In the genomic region with DNA sequence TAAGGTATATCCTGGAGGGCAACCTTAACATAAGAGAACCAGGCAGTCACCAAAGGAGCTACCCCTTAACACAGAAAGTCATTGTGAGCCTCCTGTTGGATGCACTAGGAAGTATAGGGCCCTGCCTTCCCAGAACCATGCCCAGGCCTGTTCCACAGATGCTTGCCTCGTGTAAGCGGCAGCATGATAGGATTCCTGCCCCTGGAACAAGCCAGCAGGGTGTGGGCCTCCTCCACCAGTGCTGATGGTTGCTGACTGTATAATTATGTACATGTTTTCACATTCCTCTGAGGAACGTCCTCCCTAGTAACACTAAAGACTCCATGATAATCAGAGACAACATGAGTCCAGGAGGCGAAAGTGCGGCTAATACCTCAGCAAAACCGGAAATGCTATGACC, we compare ENCODE assay signal across 21 mouse cellular contexts. TPM values are rescaled to one million over a fixed set of nuclear protein-coding genes. Genes with fewer than 3 reads are reported as not detected.
DNase-seq lines count a peak whose midpoint lies in the region; ATAC-seq and TF ChIP-seq lines count a peak whose summit lies in the region.
"Had no signal": no experiment of that assay in that cellular context is flagged by ENCODE, and none has a peak within 500 bp of the region (broad histone marks: within the 10 kb centered on the region; RNA-seq: fewer than 3 reads in every experiment).

No protein-coding gene starts in this region.

- TF ChIP-seq EP300 in ES-Bruce4 (IDR thresholded peaks at IDR 0.05; ENCODE audit: insufficient read depth, low read depth, low read length): 0 out of 2 replicates have a peak, but pooled peaks have one; percentile 43
- no peak for TF ChIP-seq EP300 in stomach, postnatal 0 days (optimal IDR thresholded peaks at IDR 0.05)

- TF ChIP-seq CTCF in ES-Bruce4 (IDR thresholded peaks at IDR 0.05; ENCODE audit: low read depth, low read length): no peak
- TF ChIP-seq CTCF in stomach, postnatal 0 days (IDR thresholded peaks at IDR 0.05; ENCODE audit: low read depth): peak; percentile 25; the same call in 1 of the 2 replicates

- no peak overlapping the region for H3K4me2 ChIP-seq in embryonic facial prominence, embryonic 14.5 days (ENCODE audit: low read depth, low read length)
- no peak overlapping the region for H3K4me2 ChIP-seq in stomach, postnatal 0 days (replicated peaks; ENCODE audit: low read depth)
- H3K4me2 ChIP-seq: embryonic facial prominence, embryonic 12.5 days; forebrain, embryonic 15.5 days; heart, embryonic 12.5 days; hindbrain, embryonic 12.5 days had no signal

- peak; percentile 60 for DNase-seq in ES-CJ7 (ENCODE audit: low read depth, low spot score)
- peak; percentile 74 for DNase-seq in embryonic facial prominence, embryonic 14.5 days (ENCODE audit: low spot score)
- no peak for DNase-seq in stomach, postnatal 0 days (ENCODE audit: low spot score)
- no peak for DNase-seq in thymus, adult 18-20 months
- no peak for DNase-seq in heart, adult 18-20 months
- DNase-seq: adrenal gland, postnatal 10 days; cerebellum, adult 11 months; cerebellum, adult 8-10 months; cerebellum, postnatal 14 days; embryo, embryonic 11 days; gastrocnemius, postnatal 10 days; heart, postnatal 36 days; kidney, adult 11 months had no signal

- H3K27ac ChIP-seq in ES-Bruce4 (ENCODE audit: insufficient read depth, low read length): peak overlapping the region; percentile 61
- H3K27ac ChIP-seq in embryonic facial prominence, embryonic 14.5 days (replicated peaks; ENCODE audit: low read depth, low read length): no peak overlapping the region
- no peak overlapping the region for H3K27ac ChIP-seq in stomach, postnatal 0 days (replicated peaks)
- H3K27ac ChIP-seq: embryonic facial prominence, embryonic 12.5 days; forebrain, embryonic 15.5 days; hindbrain, embryonic 12.5 days had no signal

- H3K4me1 ChIP-seq in ES-Bruce4 (ENCODE audit: control insufficient read depth, insufficient read depth, low read length): peaks cover 4% of the 10 kb centered on the region
- no peaks in the 10 kb centered on the region for H3K4me1 ChIP-seq in embryonic facial prominence, embryonic 14.5 days (ENCODE audit: control insufficient read depth, insufficient read depth, low read length)
- no peaks in the 10 kb centered on the region for H3K4me1 ChIP-seq in stomach, postnatal 0 days (replicated peaks; ENCODE audit: control insufficient read depth, insufficient read depth)
- H3K4me1 ChIP-seq: embryonic facial prominence, embryonic 12.5 days; forebrain, embryonic 15.5 days; hindbrain, embryonic 12.5 days had no signal

- H3K27me3 ChIP-seq in ES-Bruce4 (ENCODE audit: control insufficient read depth, insufficient read depth, low read length, poor library complexity, severe bottlenecking): no peaks in the 10 kb centered on the region
- no peaks in the 10 kb centered on the region for H3K27me3 ChIP-seq in embryonic facial prominence, embryonic 14.5 days (replicated peaks; ENCODE audit: control insufficient read depth, insufficient read depth, low read length)
- no peaks in the 10 kb centered on the region for H3K27me3 ChIP-seq in stomach, postnatal 0 days (ENCODE audit: control insufficient read depth, insufficient read depth, low read length)
- H3K27me3 ChIP-seq: embryonic facial prominence, embryonic 12.5 days; forebrain, embryonic 15.5 days; heart, embryonic 12.5 days; hindbrain, embryonic 12.5 days; Patski had no signal

- whole genome bisulfite sequencing in embryonic facial prominence, embryonic 14.5 days: 69% methylated on average over 6 of the region's 6 CpGs
- WGBS in stomach, postnatal 0 days: 83% methylated on average over 6 of the region's 6 CpGs

- H3K4me3 ChIP-seq in ES-Bruce4 (ENCODE audit: low read depth, low read length): no peak overlapping the region
- no peak overlapping the region for H3K4me3 ChIP-seq in embryonic facial prominence, embryonic 14.5 days (ENCODE audit: low read depth, low read length)
- no peak overlapping the region for H3K4me3 ChIP-seq in stomach, postnatal 0 days (ENCODE audit: low read depth, low read length)
- H3K4me3 ChIP-seq: embryonic facial prominence, embryonic 12.5 days; erythroblast, embryonic 14.5 days; forebrain, embryonic 15.5 days; heart, embryonic 12.5 days; hindbrain, embryonic 12.5 days had no signal

- peaks cover 29% of the 10 kb centered on the region for H3K36me3 ChIP-seq in ES-Bruce4 (ENCODE audit: control insufficient read depth, insufficient read depth, low read length, poor library complexity, severe bottlenecking)
- H3K36me3 ChIP-seq in embryonic facial prominence, embryonic 14.5 days (ENCODE audit: control insufficient read depth, insufficient read depth, low read length): peaks cover 54% of the 10 kb centered on the region
- peaks cover 24% of the 10 kb centered on the region for H3K36me3 ChIP-seq in stomach, postnatal 0 days (ENCODE audit: control insufficient read depth, insufficient read depth, low read length)

- no peak overlapping the region for H3K9ac ChIP-seq in ES-Bruce4 (ENCODE audit: low read depth, poor library complexity, severe bottlenecking)
- no peak overlapping the region for H3K9ac ChIP-seq in embryonic facial prominence, embryonic 14.5 days (ENCODE audit: low read depth, low read length)
- H3K9ac ChIP-seq in stomach, postnatal 0 days (ENCODE audit: low read length): no peak overlapping the region
- H3K9ac ChIP-seq: embryonic facial prominence, embryonic 12.5 days; forebrain, embryonic 15.5 days; heart, embryonic 12.5 days; hindbrain, embryonic 12.5 days had no signal

- ATAC-seq in embryonic facial prominence, embryonic 14.5 days (ENCODE audit: low read depth): peak; percentile 85
- ATAC-seq in stomach, postnatal 0 days (ENCODE audit: low FRiP score, low TSS enrichment): no peak
- ATAC-seq: forebrain, embryonic 15.5 days; hindbrain, embryonic 16.5 days; Patski had no signal

- no peaks in the 10 kb centered on the region for H3K9me3 ChIP-seq in ES-Bruce4 (replicated peaks; ENCODE audit: control insufficient read depth, insufficient read depth, low read length, poor library complexity, severe bottlenecking)
- no peaks in the 10 kb centered on the region for H3K9me3 ChIP-seq in embryonic facial prominence, embryonic 14.5 days (ENCODE audit: control insufficient read depth, low read length)
- H3K9me3 ChIP-seq in stomach, postnatal 0 days (ENCODE audit: control insufficient read depth, low read length): no peaks in the 10 kb centered on the region
- H3K9me3 ChIP-seq: embryonic facial prominence, embryonic 12.5 days; forebrain, embryonic 15.5 days; heart, embryonic 12.5 days; hindbrain, embryonic 12.5 days had no signal

- TF ChIP-seq POLR2A in ES-Bruce4 (IDR thresholded peaks at IDR 0.05; ENCODE audit: insufficient read depth, low read length): no peak

RNA-seq across cellular contexts. Expression of gene Mlh1, which starts 28.2 kb away (rescaled TPM):
- 73.9 and 81.9 TPM in 2 replicates for polyA plus RNA-seq in ES-Bruce4 (2011; ENCODE audit: insufficient read depth, insufficient read length, low read depth, missing spikeins)
- polyA plus RNA-seq in embryonic facial prominence, embryonic 14.5 days (2014; fragmentation: Nextera tagmentation; extraction: Ambion mirVana): 33.6 and 34.2 TPM in 2 replicates
- polyA plus RNA-seq in stomach, postnatal 0 days (2015; fragmentation: Nextera tagmentation; extraction: Ambion mirVana): 16.1 and 17.9 TPM in 2 replicates
- total RNA-seq in heart, adult 18-20 months (2021): 1 to 10 TPM; 5.5 to 7.7 TPM

RNA-seq across cellular contexts. Expression of gene Epm2aip1, which starts 28.3 kb away (rescaled TPM):
- 20.1 and 20.2 TPM in 2 replicates for polyA plus RNA-seq in ES-Bruce4 (2011; ENCODE audit: insufficient read depth, insufficient read length, low read depth, missing spikeins)
- 47.0 and 48.2 TPM in 2 replicates for polyA plus RNA-seq in embryonic facial prominence, embryonic 14.5 days (2014; fragmentation: Nextera tagmentation; extraction: Ambion mirVana)
- polyA plus RNA-seq in stomach, postnatal 0 days (2015; fragmentation: Nextera tagmentation; extraction: Ambion mirVana): 7.7 and 8.0 TPM in 2 replicates
- 10 to 100 TPM; 22.5 to 24.2 TPM for total RNA-seq in heart, adult 18-20 months (2021)

Comparison
In these comparisons a context has a peak if more than half of its experiments do, and no peak if none do; other contexts are left out.
1. DNase-seq: peak in ES-CJ7 (single experiment) and embryonic facial prominence, embryonic 14.5 days (single experiment); none in stomach, postnatal 0 days (single experiment), thymus, adult 18-20 months (0 of 2) and heart, adult 18-20 months (0 of 2).